Mouse (Mus musculus) lung, adult 2 months (tissue): ENCODE measurements around the gene Klc4.

ENCODE experiments used
- CTCF ChIP-seq: fragments of 200-500 bp; IDR thresholded peaks from 2 replicates; pipeline ENCODE4 v1.5.1; 2011; ENCODE audit warnings: mild to moderate bottlenecking, low read length, control low read depth; ENCODE audit not compliant: insufficient read depth
- POLR2A ChIP-seq: fragments of 200-500 bp; IDR thresholded peaks from 2 replicates; pipeline ENCODE4 v1.6.1; 2011; ENCODE audit warnings: low read depth, mild to moderate bottlenecking, control low read depth, low read length, borderline replicate concordance; ENCODE audit errors: extremely low read depth

DNA sequence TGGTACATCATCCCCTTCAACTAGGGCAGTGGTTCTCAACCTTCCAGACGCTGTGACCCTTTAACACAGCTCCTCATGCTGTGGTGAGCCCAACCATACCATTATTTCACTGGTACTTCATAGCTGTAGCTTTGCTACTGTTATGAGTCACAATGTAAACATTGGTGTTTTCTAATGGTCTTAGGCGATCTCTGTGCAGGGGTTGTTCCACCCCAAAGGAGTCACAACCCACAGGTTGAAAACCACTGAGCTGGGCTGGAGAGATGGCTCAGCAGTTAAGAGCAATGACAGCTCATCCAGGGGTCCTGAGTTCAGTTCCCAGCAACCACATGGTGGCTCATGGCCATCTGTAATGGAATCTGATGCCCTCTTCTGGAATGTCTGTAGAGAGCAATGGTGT is 45.6 kb upstream of the Klc4 start:
- TF ChIP-seq CTCF (no peak), POLR2A (no peak)
